Mouse (Mus musculus) heart, postnatal 0 days (tissue): ENCODE measurements at regions not wholly inside any gene's neighbourhood (a gene's known extent, or its start where the extent isn't known, plus 50 kb on each side); places are given as distances from the start of the nearest gene placed in this dataset.

Experiments
- CTCF ChIP-seq: IDR thresholded peaks from 2 replicates; pipeline ENCODE4 v1.5.1; 2016; ENCODE audit warnings: antibody characterized with exemption, control low read depth, low read depth
- EP300 ChIP-seq: IDR thresholded peaks from 2 replicates; pipeline ENCODE4 v1.6.1; 2016; ENCODE audit warnings: antibody characterized with exemption, low read depth

- TF ChIP-seq CTCF, result no peak
- TF ChIP-seq EP300, result no peak
Observed at GRCm38 (mm10) chr3:104583236-104583635, 55.2 kb upstream of the Slc16a1 start.
